In genomic region chr10:93083198-93083962, GRCm38 (mm10) we compare ENCODE assay signal across 8 mouse cellular contexts. TPM values are rescaled to one million over a fixed set of nuclear protein-coding genes. Genes with fewer than 3 reads are reported as not detected.
DNase-seq lines count a peak whose midpoint lies in the region; ATAC-seq and TF ChIP-seq lines count a peak whose summit lies in the region.

No protein-coding gene starts in this region.

- no peak for ATAC-seq in cerebellum, adult (ENCODE audit: insufficient number of reproducible peaks, low FRiP score, low TSS enrichment)
- ATAC-seq in hematopoietic stem cell, adult 5-6 weeks (replicated peaks in 1 of 2; ENCODE audit: insufficient read depth in 1 of 2, low FRiP score in 2 of 2, low TSS enrichment in 1 of 2, low read depth in 1 of 2, poor library complexity in 2 of 2, severe bottlenecking in 2 of 2), result peak; percentile 17 to 36; a peak in 1 of 4 replicates

- H3K4me1 ChIP-seq in testis, adult 2 months (ENCODE audit: control insufficient read depth, insufficient read depth, low read length), result no peaks in the 10 kb centered on the region; the same call in 1 of the 2 replicates

- 10% methylated on average over 17 of the region's 17 CpGs for WGBS in macrophage (ENCODE audit: missing documents)

- H3K36me3 ChIP-seq in testis, adult 2 months (ENCODE audit: control insufficient read depth, insufficient read depth, low read length), result no peaks in the 10 kb centered on the region
- no peaks in the 10 kb centered on the region for H3K36me3 ChIP-seq in macrophage (ENCODE audit: inconsistent target)

- TF ChIP-seq POLR2A in testis, adult 2 months (IDR thresholded peaks at IDR 0.05; ENCODE audit: control insufficient read depth, low read depth, low read length), result no peak

- no peaks in the 10 kb centered on the region for H3K27me3 ChIP-seq in testis, adult 2 months (ENCODE audit: control insufficient read depth, insufficient read depth, low read length)

- no peak for TF ChIP-seq CTCF in testis, adult 2 months (IDR thresholded peaks at IDR 0.05; ENCODE audit: control insufficient read depth, insufficient read depth, insufficient replicate concordance, low read depth, low read length)

- H3K79me2 ChIP-seq in macrophage (ENCODE audit: inconsistent target), result no peaks in the 10 kb centered on the region

- no peak overlapping the region for H3K27ac ChIP-seq in testis, adult 2 months (ENCODE audit: control insufficient read depth, insufficient read depth, low read depth, low read length)
- no peak overlapping the region for H3K27ac ChIP-seq in macrophage

- H3K4me3 ChIP-seq in testis, adult 2 months (ENCODE audit: control insufficient read depth, low read depth, low read length), result peak overlapping the region; percentile 30
- peak overlapping the region; percentile 3; the same call in 1 of the 2 replicates for H3K4me3 ChIP-seq in macrophage (ENCODE audit: inconsistent target)

- peak; percentile 22 to 32 for DNase-seq in cerebellum, postnatal 14 days
- no peak for DNase-seq in testis, postnatal 14 days (ENCODE audit: low spot score)
- peak; percentile 30 for DNase-seq in thymus, postnatal 14 days
- DNase-seq in layer of hippocampus, postnatal 25 days (ENCODE audit: extremely low spot score in 1 of 2, low spot score in 1 of 2), result no peak

RNA-seq across cellular contexts. Expression of gene Cfap54, which starts 2.0 kb away (rescaled TPM):
- 12.7 and 14.2 TPM in 2 replicates for polyA plus RNA-seq in testis, adult 2 months (2012; rRNA removed)
- total RNA-seq in hematopoietic stem cell, adult 5-6 weeks (2017), result 0.81 and 3.4 TPM in 2 replicates
- total RNA-seq in macrophage (2018; cell fraction: chromatin; rRNA removed), result 1 to 10 TPM in 14 of 26 experiments, under 1 TPM in 9, not detected in 3; 0.11 to 4.7 (median 1.4) TPM
- total RNA-seq in macrophage (2018; cell fraction: cytosol; rRNA removed), result under 1 TPM in 14 of 26 experiments, not detected in 12; 0.03 to 0.66 (median 0.06) TPM
- 1 to 10 TPM in 3 of 26 experiments, under 1 TPM in 19, not detected in 4; 0.06 to 1.3 (median 0.58) TPM for total RNA-seq in macrophage (2018; cell fraction: nucleus; rRNA removed)
- polyA plus RNA-seq in macrophage (2018), result not detected in 3 replicates
- 10 to 100 TPM; 14.1 to 17.3 TPM for total RNA-seq in layer of hippocampus, postnatal 25 days (2021)

Comparison
In these comparisons a context has a peak if more than half of its experiments do, and no peak if none do; other contexts are left out.
1. DNase-seq: peak in cerebellum, postnatal 14 days (2 of 2) and thymus, postnatal 14 days (single experiment); none in testis, postnatal 14 days (single experiment) and layer of hippocampus, postnatal 25 days (0 of 2).